Mouse (Mus musculus) neutrophil, adult 65 days (primary cell): ENCODE measurements around the gene Sstr2. TPM values are rescaled to one million over a fixed set of nuclear protein-coding genes. Genes with fewer than 3 reads are reported as not detected.

ENCODE experiments used
- total RNA-seq: library from RNA; stranded (reverse); gene quantifications from 2 replicates; pipeline ENCODE4 v1.2.4, GENCODE M21; 2023

Sstr2 gene
- total RNA-seq: not detected in 2 replicates

DNA sequence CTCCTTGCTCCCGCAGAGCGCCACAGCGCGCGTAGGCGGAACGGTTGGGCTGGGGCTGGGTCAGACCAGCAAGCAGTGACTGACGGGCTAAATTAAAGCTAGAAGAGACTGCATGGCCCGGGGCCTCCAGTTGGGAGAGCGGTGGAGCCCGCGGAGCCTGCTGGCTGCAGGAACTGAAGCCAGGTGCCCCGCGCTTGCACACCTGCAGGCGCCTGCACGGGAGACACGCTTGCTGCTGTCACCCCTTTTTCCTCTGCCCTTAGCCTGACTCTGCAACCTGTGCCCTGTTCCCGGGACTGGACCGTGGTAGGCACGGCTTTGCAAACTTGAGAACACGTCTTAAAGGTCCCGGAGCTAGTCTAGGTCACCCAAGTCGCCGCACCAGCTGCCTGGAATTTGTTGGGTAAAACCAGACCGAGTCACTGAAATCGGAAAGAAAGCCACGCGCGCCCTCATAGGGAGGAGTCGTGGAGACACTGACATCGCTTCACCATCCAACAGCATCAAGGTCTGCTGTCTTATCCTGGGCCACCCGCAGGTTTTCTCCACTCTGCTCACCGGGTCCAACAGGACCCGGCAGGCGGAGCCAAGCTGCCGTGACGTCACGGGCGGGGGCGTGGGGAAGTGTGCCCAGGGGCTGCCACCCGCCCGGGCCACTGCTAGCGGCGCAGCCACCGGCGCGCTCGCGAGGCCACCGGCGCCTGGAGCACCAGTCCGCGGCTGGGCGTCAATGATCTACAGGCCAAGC lies at the start of gene Sstr2:
Gene Sstr2 (plus strand): TSS at position 671 of the 748 bp plus-strand sequence.

DNA sequence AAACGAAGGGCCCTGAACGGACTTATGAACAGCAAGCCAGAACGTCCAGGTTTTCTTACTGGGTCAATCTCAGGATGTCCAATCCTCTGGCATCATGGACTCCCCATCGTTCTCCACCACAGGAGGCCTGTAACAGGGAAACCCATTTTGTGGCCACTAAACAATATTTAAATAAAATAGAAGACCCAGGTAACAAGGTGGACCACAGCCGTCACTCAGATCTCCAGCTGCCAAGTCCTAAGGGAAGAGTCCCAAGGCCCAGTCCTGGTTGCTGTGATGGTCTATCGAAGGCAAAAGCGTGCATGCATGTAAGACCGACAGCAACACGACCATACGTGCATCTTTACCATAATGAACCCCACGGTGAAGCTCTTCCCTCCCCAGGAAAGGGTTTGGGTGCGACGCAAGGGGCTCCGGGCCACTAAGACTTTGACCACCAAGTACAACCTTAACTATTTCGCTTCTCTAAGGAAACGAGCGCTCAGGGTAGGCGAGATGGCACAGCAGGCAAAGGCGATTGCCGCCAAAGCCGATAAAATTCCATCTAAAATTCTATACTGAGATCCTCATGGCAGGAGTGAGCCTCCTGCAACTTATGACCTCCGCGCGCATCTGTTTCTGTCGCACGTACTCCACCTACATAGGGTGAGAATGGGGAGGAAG lies 29.7 kb downstream of the Sstr2 start, which contains the start of gene Cog1:
Gene Cog1 (plus strand): TSS at position 480 of the 663 bp plus-strand sequence.

DNA sequence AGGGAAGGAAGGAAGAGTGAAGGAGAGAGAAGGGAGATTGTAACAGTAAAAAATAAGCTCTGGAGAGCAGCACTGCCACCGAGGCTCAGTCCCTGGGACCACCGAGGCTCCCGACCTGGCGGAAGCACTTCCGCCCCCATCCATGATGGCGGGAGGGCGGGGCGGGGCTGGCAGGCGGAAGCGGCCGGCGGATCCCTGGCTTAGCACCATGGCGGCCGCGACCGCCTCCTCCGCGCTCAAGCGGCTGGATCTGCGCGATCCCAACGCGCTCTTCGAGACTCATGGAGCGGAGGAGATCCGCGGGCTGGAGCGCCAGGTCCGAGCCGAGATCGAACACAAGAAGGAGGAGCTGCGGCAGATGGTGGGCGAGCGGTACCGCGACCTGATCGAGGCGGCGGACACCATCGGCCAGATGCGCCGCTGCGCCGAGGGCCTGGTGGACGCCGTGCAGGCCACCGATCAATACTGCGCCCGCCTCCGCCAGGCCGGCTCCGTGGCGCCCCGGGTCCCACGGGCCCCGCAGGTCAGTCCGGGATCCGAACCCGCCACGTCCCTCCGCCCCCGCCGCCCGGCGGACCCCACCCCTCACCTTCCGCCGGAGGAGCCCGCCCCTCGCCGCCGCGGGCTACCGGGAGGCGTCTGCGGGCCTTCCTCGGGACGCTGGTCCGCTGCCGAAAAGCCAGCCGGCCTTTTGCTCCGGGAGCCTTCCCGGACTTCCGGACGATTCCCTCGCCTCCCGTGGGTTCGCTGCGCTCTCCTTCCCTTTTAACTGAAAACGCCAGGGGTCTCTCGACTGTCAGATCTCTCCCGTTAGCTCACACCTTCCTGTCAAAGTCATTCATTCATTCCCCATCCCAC lies 30.4 kb downstream of the Sstr2 start, which contains the start of gene Slc39a11:
Gene Slc39a11 (minus strand): TSS at position 727 of the 858 bp plus-strand sequence.

Other genes with a start within 250 kb of the Sstr2 start
- 23.1 and 25.1 TPM in 2 replicates for gene Cog1, start 29.8 kb downstream of the Sstr2 start, total RNA-seq
- 43.9 and 70.3 TPM in 2 replicates for gene Slc39a11, start 30.7 kb downstream of the Sstr2 start, total RNA-seq
- gene Fam104a, start 64.8 kb downstream of the Sstr2 start, total RNA-seq: 17.0 and 17.5 TPM in 2 replicates
- gene D11Wsu47e, start 65.1 kb downstream of the Sstr2 start, total RNA-seq: 6.9 and 9.9 TPM in 2 replicates
- gene Cpsf4l, start 90.7 kb downstream of the Sstr2 start, total RNA-seq: not detected in 2 replicates
- gene Cdc42ep4, start 132.5 kb downstream of the Sstr2 start, total RNA-seq: 27.8 and 30.6 TPM in 2 replicates